Mouse (Mus musculus) heart, embryonic 13.5 days (tissue): ENCODE results near the gene Plxnc1. TPM values are rescaled to one million over a fixed set of nuclear protein-coding genes. Genes with fewer than 3 reads are reported as not detected.

Experiments used
- ATAC-seq: fragments of 200-750 bp; cut with Nextera tagmentation; 2 replicates; pipeline ENCODE4 v1.8.0; 2017; ENCODE audit warnings: moderate TSS enrichment; ENCODE audit not compliant: insufficient number of reproducible peaks, low FRiP score, low TSS enrichment; ENCODE audit errors: extremely low read depth
- H3K27ac ChIP-seq: fragments of 300-500 bp; sonication (generic); replicated peaks from 2 replicates; pipeline ENCODE4 v1.5.1; 2015; ENCODE audit warnings: moderate library complexity, mild to moderate bottlenecking, inconsistent platforms
- H3K27me3 ChIP-seq: fragments of 300-500 bp; sonication (generic); replicated peaks from 2 replicates; pipeline ENCODE4 v1.6.1; 2015; ENCODE audit warnings: mild to moderate bottlenecking, inconsistent platforms
- H3K36me3 ChIP-seq: fragments of 300-500 bp; sonication (generic); 2 replicates; pipeline ENCODE4 v1.6.1; 2015; ENCODE audit warnings: mild to moderate bottlenecking, inconsistent platforms
- H3K4me1 ChIP-seq: fragments of 300-500 bp; sonication (generic); 2 replicates; pipeline ENCODE4 v1.6.1; 2015; ENCODE audit warnings: inconsistent platforms
- H3K4me2 ChIP-seq: fragments of 300-500 bp; sonication (generic); 2 replicates; pipeline ENCODE4 v1.6.1; 2015; ENCODE audit warnings: inconsistent platforms, mild to moderate bottlenecking, moderate library complexity
- H3K4me3 ChIP-seq: fragments of 300-500 bp; sonication (generic); 2 replicates; pipeline ENCODE4 v1.5.1; 2015; ENCODE audit warnings: moderate library complexity, mild to moderate bottlenecking, inconsistent platforms
- H3K9ac ChIP-seq: fragments of 300-500 bp; sonication (generic); 2 replicates; pipeline ENCODE4 v1.6.1; 2015; ENCODE audit warnings: inconsistent platforms, mild to moderate bottlenecking, moderate library complexity
- H3K9me3 ChIP-seq: fragments of 300-500 bp; sonication (generic); 2 replicates; pipeline ENCODE4 v1.6.1; 2016; ENCODE audit warnings: inconsistent platforms
- WGBS: fragments of 180-500 bp; shearing (Covaris S2); methylation state at CpG from one replicate; pipeline ENCODE4 v1.1.7; 2015; ENCODE audit warnings: mixed read lengths; 5-methylcytosine and 5-hydroxymethylcytosine counted together
- polyA plus RNA-seq: library from polyadenylated mRNA; unstranded; fragments of >200 nt; fragmentation: Nextera tagmentation; extraction: Ambion mirVana; gene quantifications from 2 replicates; pipeline ENCODE4 v1.2.1, GENCODE M21; 2015

Plxnc1 gene
- 3.1 and 3.3 TPM in 2 replicates for polyA plus RNA-seq

GRCm38 (mm10) chr10:94944691-94945205, at the start of gene Plxnc1:
Plxnc1 (minus strand) TSS chr10:94944835.
- no peaks in the 10 kb centered on the region for H3K9me3 ChIP-seq
- H3K9ac ChIP-seq = peak within 1 kb of the TSS; percentile 87
- peak within 1 kb of the TSS; percentile 97 for H3K4me2 ChIP-seq
- H3K27me3 ChIP-seq = peaks cover 77% of the 10 kb centered on the region
- ATAC-seq = peak; percentile 7
- H3K4me1 ChIP-seq = peaks cover 34% of the 10 kb centered on the region
- H3K36me3 ChIP-seq = no peaks in the 10 kb centered on the region
- H3K27ac ChIP-seq = peak within 1 kb of the TSS; percentile 63; the same call in 1 of the 2 replicates
- H3K4me3 ChIP-seq = peak within 1 kb of the TSS; percentile 86
- 1% methylated on average over 15 of the region's 57 CpGs for WGBS

DNA sequence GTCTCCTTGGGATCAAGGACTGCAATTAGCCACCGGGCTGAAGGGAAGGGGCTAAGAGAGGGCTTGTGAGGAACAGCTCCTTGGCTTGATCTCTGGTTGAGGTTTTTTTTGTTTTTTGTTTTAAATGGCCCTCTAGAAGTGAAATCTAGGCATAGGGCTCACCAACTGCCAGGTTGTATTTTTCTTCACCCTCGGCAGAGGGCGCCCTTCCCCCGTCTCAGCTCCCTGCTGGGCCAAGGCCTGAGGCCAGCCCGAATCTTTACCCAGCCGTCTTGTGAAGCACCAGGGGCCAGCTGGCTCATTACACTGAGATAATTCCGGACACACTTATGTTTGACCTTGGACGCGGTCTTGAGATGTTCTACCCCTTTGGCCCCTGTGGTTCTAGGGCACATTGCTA, 47.5 kb upstream of the Plxnc1 start:
- Histone ChIP-seq H3K27me3 (no peaks in the 10 kb centered on the region), H3K4me3 (peak overlapping the region; percentile 43), H3K9ac (peak overlapping the region; percentile 73), H3K4me1 (peaks cover 25% of the 10 kb centered on the region), H3K4me2 (peak overlapping the region; percentile 74), H3K9me3 (no peaks in the 10 kb centered on the region), H3K27ac (peak overlapping the region; percentile 83), H3K36me3 (no peaks in the 10 kb centered on the region)
- WGBS = 5% methylated on average over 9 of the region's 9 CpGs
- no peak for ATAC-seq

DNA sequence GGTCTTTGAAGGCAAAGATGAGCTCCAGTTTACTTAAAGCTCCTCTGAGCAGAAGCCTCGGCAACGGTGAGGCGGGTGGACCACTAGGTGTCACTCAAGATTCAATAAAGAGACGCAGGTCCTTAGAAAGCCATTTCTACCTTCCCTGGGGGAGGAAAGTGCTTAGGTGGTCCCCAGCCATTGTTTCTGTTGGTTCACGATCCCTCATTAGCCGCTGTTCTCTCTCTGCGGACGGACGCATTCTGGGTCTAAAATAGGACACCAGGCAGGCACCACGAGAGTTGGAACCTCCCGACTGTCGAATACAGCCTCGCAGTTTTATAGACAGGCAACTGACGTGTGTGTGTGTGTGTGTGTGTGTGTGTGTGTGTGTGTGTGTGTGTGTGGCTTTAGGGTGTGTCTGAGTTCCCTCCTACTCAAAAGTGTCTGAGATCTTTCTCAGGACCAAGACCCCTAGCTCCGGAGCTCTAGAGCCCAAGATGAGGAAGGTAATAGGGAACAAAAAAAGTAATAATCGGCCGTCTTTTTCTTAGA, 47.0 kb upstream of the Plxnc1 start:
- ATAC-seq = no peak

DNA sequence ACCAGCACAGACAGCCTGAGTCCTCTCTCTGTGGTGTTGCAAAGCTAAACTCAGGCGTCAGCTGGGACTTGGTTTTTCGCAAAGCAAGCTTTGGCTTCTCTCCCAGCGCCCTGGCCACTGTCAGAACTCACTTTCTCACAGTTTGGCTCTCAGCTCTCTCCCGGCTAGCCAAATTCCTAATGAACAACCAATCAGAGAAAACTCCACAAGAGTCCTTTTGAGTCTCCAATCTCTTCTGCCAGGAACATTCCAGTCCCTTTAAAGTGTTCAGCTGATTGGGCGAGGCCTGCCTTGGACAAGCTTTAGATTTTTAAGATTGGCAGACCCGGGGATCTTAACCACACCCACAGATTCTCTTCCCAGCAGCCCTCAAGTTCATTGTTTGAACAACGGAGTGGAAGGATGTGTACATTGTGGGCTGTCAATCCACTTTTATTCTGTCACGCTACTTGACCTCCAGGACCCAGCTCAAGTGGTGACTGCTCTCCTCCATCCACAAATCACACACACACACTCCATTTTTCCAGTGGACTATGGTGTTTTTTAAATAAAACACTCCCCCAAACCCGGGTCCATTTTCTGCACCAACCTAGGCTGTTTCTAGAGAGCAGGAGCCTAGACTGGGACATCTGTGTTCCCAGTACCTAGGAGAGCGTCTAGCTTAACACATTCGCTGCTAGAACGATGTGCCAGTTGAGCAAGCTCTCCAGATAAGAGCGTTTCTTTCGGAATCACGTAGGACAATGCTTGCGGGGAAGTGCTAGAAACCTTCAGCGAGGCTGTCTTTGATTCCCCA, 46.3 kb upstream of the Plxnc1 start:
- peak overlapping the region; percentile 43 for H3K4me3 ChIP-seq
- 8% methylated on average over 17 of the region's 17 CpGs for WGBS
- H3K4me1 ChIP-seq = peaks cover 25% of the 10 kb centered on the region
- peak overlapping the region; percentile 74 for H3K4me2 ChIP-seq
- H3K36me3 ChIP-seq = no peaks in the 10 kb centered on the region
- peak; percentile 7; the same call in 1 of the 2 replicates for ATAC-seq
- H3K27me3 ChIP-seq = no peaks in the 10 kb centered on the region
- no peaks in the 10 kb centered on the region for H3K9me3 ChIP-seq
- H3K27ac ChIP-seq = peak overlapping the region; percentile 83
- peak overlapping the region; percentile 73 for H3K9ac ChIP-seq

More for the DNA sequence above, 47.0 kb upstream of the Plxnc1 start:
- H3K4me1 ChIP-seq = peaks cover 25% of the 10 kb centered on the region
- peak overlapping the region; percentile 73 for H3K9ac ChIP-seq
- H3K4me2 ChIP-seq = peak overlapping the region; percentile 74
- H3K4me3 ChIP-seq = peak overlapping the region; percentile 43
- no peaks in the 10 kb centered on the region for H3K9me3 ChIP-seq
- 17% methylated on average over 17 of the region's 17 CpGs for WGBS
- peak overlapping the region; percentile 83 for H3K27ac ChIP-seq
- H3K36me3 ChIP-seq = no peaks in the 10 kb centered on the region
- no peaks in the 10 kb centered on the region for H3K27me3 ChIP-seq

- no peak overlapping the region for H3K9ac ChIP-seq
- H3K4me3 ChIP-seq = no peak overlapping the region
- no peaks in the 10 kb centered on the region for H3K27me3 ChIP-seq
- no peaks in the 10 kb centered on the region for H3K9me3 ChIP-seq
- H3K4me2 ChIP-seq = no peak overlapping the region
- ATAC-seq = no peak
- no peaks in the 10 kb centered on the region for H3K36me3 ChIP-seq
- no peak overlapping the region for H3K27ac ChIP-seq
- WGBS = 75% methylated on average over 5 of the region's 5 CpGs
- peaks cover 25% of the 10 kb centered on the region for H3K4me1 ChIP-seq
These were observed 44.7 kb upstream of the Plxnc1 start for GRCm38 (mm10) chr10:94989321-94989720.

GRCm38 (mm10) chr10:94985103-94985502, 40.5 kb upstream of the Plxnc1 start:
- 33% methylated on average over 1 of the region's 1 CpGs for WGBS

DNA sequence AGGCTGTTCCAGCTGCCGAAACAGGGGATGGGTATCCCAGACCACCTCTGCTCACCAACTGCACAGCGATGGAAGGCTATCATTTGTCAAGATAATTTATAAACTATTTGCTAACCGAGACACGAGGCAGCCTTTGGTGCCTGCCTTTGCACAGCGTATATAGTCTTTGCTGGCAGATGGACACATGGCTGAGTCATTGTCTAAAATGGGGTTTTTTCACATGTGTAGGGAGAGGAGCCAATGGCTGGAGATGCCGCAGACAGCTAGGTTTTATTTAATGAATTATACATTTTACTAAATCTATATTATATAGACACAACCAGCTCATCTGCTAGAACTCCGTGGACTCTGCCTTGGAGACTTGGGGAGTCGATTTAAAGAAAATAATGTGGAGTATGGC, 37.9 kb upstream of the Plxnc1 start:
- H3K27ac ChIP-seq = no peak overlapping the region; the same call in 1 of the 2 replicates
- H3K4me3 ChIP-seq = no peak overlapping the region
- no peaks in the 10 kb centered on the region for H3K36me3 ChIP-seq
- ATAC-seq = no peak
- no peak overlapping the region for H3K4me2 ChIP-seq
- peaks cover 11% of the 10 kb centered on the region for H3K4me1 ChIP-seq
- no peak overlapping the region for H3K9ac ChIP-seq
- WGBS = 80% methylated on average over 8 of the region's 8 CpGs
- H3K9me3 ChIP-seq = no peaks in the 10 kb centered on the region
- H3K27me3 ChIP-seq = no peaks in the 10 kb centered on the region

More at GRCm38 (mm10) chr10:94985103-94985502, 40.5 kb upstream of the Plxnc1 start:
- H3K4me1 ChIP-seq = peaks cover 17% of the 10 kb centered on the region
- no peak overlapping the region for H3K4me2 ChIP-seq
- no peak overlapping the region for H3K27ac ChIP-seq
- no peak overlapping the region for H3K9ac ChIP-seq
- H3K4me3 ChIP-seq = no peak overlapping the region
- no peaks in the 10 kb centered on the region for H3K27me3 ChIP-seq
- no peaks in the 10 kb centered on the region for H3K36me3 ChIP-seq
- no peaks in the 10 kb centered on the region for H3K9me3 ChIP-seq
- no peak for ATAC-seq

- Histone ChIP-seq H3K4me2 (peak overlapping the region; percentile 2; the same call in 1 of the 2 replicates), H3K27ac (0 out of 2 replicates have a peak overlapping the region, but pooled peaks have one; percentile 9), H3K27me3 (no peaks in the 10 kb centered on the region; the same call in 1 of the 2 replicates), H3K9me3 (no peaks in the 10 kb centered on the region), H3K4me1 (peaks cover 11% of the 10 kb centered on the region), H3K4me3 (no peak overlapping the region), H3K9ac (no peak overlapping the region), H3K36me3 (no peaks in the 10 kb centered on the region)
- no peak for ATAC-seq
- 46% methylated on average over 12 of the region's 12 CpGs for WGBS
These were observed 37.0 kb upstream of the Plxnc1 start for GRCm38 (mm10) chr10:94981466-94982138.

GRCm38 (mm10) chr10:94978265-94978822, 33.7 kb upstream of the Plxnc1 start:
- H3K9ac ChIP-seq = no peak overlapping the region

DNA sequence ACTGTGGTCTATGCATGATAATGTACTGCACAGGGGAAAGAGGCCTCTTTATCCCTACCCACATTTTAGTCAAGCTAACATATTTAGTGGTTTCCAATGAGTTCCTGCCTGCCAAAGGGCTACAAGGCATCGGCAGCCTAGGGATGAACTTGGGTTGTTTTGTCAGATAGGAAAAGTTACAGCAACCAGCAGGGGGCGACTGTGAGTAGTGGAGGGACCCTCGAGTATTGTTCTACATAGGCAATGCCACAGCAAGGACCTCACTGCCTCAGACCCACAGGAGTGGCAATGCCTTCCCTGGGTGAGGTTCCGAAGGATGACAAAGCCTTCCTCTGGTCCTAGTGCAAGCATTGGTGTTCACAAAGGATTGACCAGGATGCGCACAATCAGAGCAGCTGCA, 31.7 kb upstream of the Plxnc1 start:
- 56% methylated on average over 5 of the region's 5 CpGs for WGBS
- H3K27ac ChIP-seq = no peak overlapping the region
- no peak for ATAC-seq
- peaks cover 8% of the 10 kb centered on the region for H3K4me1 ChIP-seq
- no peaks in the 10 kb centered on the region for H3K36me3 ChIP-seq
- no peaks in the 10 kb centered on the region for H3K9me3 ChIP-seq
- H3K4me2 ChIP-seq = no peak overlapping the region
- no peaks in the 10 kb centered on the region; the same call in 1 of the 2 replicates for H3K27me3 ChIP-seq
- H3K9ac ChIP-seq = no peak overlapping the region
- H3K4me3 ChIP-seq = no peak overlapping the region

More at GRCm38 (mm10) chr10:94978265-94978822, 33.7 kb upstream of the Plxnc1 start:
- H3K4me3 ChIP-seq = no peak overlapping the region
- no peaks in the 10 kb centered on the region; the same call in 1 of the 2 replicates for H3K27me3 ChIP-seq
- H3K9me3 ChIP-seq = no peaks in the 10 kb centered on the region
- H3K4me2 ChIP-seq = no peak overlapping the region
- whole genome bisulfite sequencing = 61% methylated on average over 5 of the region's 5 CpGs
- no peaks in the 10 kb centered on the region for H3K36me3 ChIP-seq
- peaks cover 18% of the 10 kb centered on the region for H3K4me1 ChIP-seq
- H3K27ac ChIP-seq = no peak overlapping the region
- no peak for ATAC-seq

DNA sequence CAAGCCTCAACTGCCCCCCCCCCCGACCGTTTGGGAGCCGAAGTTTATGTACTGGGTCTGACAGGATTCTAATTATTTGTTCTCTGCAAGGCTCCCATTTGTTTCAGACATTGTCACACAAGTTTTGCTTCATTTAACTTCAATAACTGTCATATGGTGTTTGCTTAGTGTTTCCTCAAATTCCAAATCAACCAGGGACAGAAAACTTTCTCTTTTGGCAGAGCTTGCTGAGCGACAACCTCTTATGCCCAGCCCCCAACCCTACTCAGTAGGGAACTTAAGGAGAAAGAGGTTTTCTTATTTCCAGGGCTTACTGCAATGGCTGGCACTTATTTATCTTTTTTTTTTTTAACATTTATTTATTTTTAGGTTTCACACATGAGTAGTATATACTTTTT, 30.5 kb upstream of the Plxnc1 start:
- no peak overlapping the region for H3K9ac ChIP-seq
- no peak overlapping the region for H3K27ac ChIP-seq
- 56% methylated on average over 4 of the region's 4 CpGs for WGBS
- no peaks in the 10 kb centered on the region; the same call in 1 of the 2 replicates for H3K27me3 ChIP-seq
- no peak for ATAC-seq
- H3K9me3 ChIP-seq = no peaks in the 10 kb centered on the region
- no peaks in the 10 kb centered on the region for H3K36me3 ChIP-seq
- H3K4me3 ChIP-seq = no peak overlapping the region
- no peak overlapping the region for H3K4me2 ChIP-seq
- H3K4me1 ChIP-seq = peaks cover 8% of the 10 kb centered on the region
